Mouse (Mus musculus): ENCODE data around the gene Atpaf1. TPM values are rescaled to one million over a fixed set of nuclear protein-coding genes. Genes with fewer than 3 reads are reported as not detected.

The Atpaf1 gene
- polyA plus RNA-seq, 1 experiment from 2014 or later: 50.9 TPM

DNA sequence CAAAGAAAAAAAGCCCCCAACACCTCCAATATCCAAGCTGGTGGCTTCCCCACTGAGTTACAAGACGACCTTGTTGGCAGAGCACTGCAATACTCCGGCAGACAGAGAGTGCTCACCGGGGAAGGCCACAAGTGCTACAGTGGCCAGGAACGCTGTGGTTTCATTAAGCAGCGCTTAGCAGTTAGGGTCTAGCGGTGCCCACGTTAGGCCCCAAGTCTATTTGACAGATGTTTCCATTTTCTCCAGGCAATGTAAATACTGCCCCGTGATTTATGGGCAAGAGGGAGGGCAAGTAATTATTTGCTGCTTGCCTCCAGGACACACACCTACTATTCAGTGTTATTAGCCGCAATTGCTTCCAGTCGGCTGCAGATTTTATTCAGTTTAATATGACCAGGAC lies 79.3 kb downstream of the Atpaf1 start:
- no peak overlapping the region for H3K9ac ChIP-seq (ENCODE audit: low read length)
- WGBS: 70% methylated on average over 10 of the region's 10 CpGs
- peaks cover 3% of the 10 kb centered on the region; the same call in 1 of the 2 replicates for H3K36me3 ChIP-seq (ENCODE audit: control insufficient read depth, insufficient read depth, low read length)
- no peak overlapping the region for H3K4me3 ChIP-seq (ENCODE audit: low read depth, low read length)
- DNase-seq (ENCODE audit: low spot score, missing footprints): no peak
- no peak for ATAC-seq (ENCODE audit: low FRiP score)
- H3K4me1 ChIP-seq (ENCODE audit: control insufficient read depth, insufficient read depth, low read length): no peaks in the 10 kb centered on the region; the same call in 1 of the 2 replicates
- no peak overlapping the region for H3K4me2 ChIP-seq
- no peak overlapping the region for H3K27ac ChIP-seq (ENCODE audit: low read depth, low read length)
- no peaks in the 10 kb centered on the region for H3K27me3 ChIP-seq (ENCODE audit: control insufficient read depth, insufficient read depth, low read length)
- H3K9me3 ChIP-seq (ENCODE audit: control insufficient read depth, low read length): no peaks in the 10 kb centered on the region

Other genes starting within 250 kb of the Atpaf1 start
- gene Cyp4a31, start 221.2 kb upstream of the Atpaf1 start, polyA plus RNA-seq (2014; fragmentation: Nextera tagmentation; extraction: Ambion mirVana): not detected in 2 replicates
- not detected in 2 replicates for gene Cyp4a32, start 183.8 kb upstream of the Atpaf1 start, polyA plus RNA-seq (2014; fragmentation: Nextera tagmentation; extraction: Ambion mirVana)
- gene Cyp4b1, start 137.1 kb upstream of the Atpaf1 start, polyA plus RNA-seq (2014; fragmentation: Nextera tagmentation; extraction: Ambion mirVana): 0.12 TPM in 1 of 2 replicates, not detected in the other
- gene Efcab14, start 47.1 kb upstream of the Atpaf1 start, polyA plus RNA-seq (2014; fragmentation: Nextera tagmentation; extraction: Ambion mirVana): 42.8 and 46.4 TPM in 2 replicates
- 0.41 TPM in 1 of 2 replicates, not detected in the other for gene Tex38, start 3.8 kb upstream of the Atpaf1 start, polyA plus RNA-seq (2014; fragmentation: Nextera tagmentation; extraction: Ambion mirVana)
- 2.5 and 3.7 TPM in 2 replicates for gene Mob3c, start 43.3 kb downstream of the Atpaf1 start, polyA plus RNA-seq (2014; fragmentation: Nextera tagmentation; extraction: Ambion mirVana)
- 17.9 and 22.3 TPM in 2 replicates for gene Mknk1, start 54.4 kb downstream of the Atpaf1 start, polyA plus RNA-seq (2014; fragmentation: Nextera tagmentation; extraction: Ambion mirVana)
- gene Kncn, start 99.6 kb downstream of the Atpaf1 start, polyA plus RNA-seq (2014; fragmentation: Nextera tagmentation; extraction: Ambion mirVana): not detected in 2 replicates
- 0.33 TPM in 1 of 2 replicates, not detected in the other for gene 6430628N08Rik, start 105.9 kb downstream of the Atpaf1 start, polyA plus RNA-seq (2014; fragmentation: Nextera tagmentation; extraction: Ambion mirVana)
- 15.1 and 15.9 TPM in 2 replicates for gene Dmbx1, start 155.1 kb downstream of the Atpaf1 start, polyA plus RNA-seq (2014; fragmentation: Nextera tagmentation; extraction: Ambion mirVana)
- gene Faah, start 233.1 kb downstream of the Atpaf1 start, polyA plus RNA-seq (2014; fragmentation: Nextera tagmentation; extraction: Ambion mirVana): 1.8 TPM in 2 replicates